Mouse (Mus musculus): ENCODE data around the gene Ren1.

Ren1 gene

DNA sequence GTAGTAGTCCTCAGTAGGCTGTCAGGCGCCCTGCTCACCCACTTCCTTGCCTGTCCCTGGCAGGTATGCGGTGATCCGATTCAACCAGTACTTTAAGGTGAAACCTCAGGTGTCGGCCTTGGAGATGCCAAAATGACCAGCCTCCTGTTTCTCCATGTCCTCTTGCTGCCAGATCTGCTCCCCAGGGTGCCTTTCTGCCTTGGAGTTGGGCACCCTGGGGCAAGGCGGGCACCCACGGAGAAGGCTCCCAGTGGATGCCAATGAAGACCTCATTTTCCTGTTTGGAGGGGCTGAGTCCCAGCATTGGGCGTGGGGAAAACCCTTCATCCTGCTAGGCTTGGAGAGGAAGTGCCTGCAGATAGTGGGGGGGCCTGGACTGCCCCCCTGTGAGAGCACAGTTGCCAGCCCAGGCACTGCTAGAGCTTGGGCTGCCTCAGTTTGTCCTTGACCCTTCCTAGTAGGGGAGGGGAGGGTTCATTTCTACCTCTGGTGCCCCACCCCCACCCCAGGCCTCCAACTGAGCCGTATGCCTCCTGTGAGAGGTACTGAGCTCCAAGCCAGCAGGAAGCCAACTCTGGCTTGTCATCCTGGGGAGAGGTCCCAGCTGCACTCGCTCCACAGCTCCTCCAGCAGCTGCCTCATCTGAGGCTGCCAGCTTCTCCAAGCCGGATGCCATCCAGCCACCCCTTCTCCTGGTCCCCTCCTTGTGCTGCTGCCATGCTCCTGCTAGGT lies 29.1 kb downstream of the Ren1 start:
- no peak for DNase-seq (ENCODE audit: low spot score)

DNA sequence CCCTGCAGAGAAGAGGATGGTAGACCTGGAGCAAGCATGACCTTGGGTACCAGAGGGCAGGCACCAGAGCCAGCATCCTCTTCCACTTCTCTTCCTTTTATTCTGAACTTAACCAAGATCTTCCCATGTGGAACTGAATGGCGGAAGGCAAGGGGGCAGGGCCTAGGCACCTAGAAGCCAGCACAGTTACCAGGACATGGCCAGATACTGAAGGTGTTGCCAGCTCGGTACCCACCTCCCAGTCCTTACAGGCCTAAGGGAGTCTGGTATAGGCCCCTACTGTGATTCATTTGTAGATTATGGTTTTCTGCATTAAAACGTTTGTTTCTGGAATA lies 29.6 kb downstream of the Ren1 start:
- DNase-seq (ENCODE audit: low spot score), result no peak

DNA sequence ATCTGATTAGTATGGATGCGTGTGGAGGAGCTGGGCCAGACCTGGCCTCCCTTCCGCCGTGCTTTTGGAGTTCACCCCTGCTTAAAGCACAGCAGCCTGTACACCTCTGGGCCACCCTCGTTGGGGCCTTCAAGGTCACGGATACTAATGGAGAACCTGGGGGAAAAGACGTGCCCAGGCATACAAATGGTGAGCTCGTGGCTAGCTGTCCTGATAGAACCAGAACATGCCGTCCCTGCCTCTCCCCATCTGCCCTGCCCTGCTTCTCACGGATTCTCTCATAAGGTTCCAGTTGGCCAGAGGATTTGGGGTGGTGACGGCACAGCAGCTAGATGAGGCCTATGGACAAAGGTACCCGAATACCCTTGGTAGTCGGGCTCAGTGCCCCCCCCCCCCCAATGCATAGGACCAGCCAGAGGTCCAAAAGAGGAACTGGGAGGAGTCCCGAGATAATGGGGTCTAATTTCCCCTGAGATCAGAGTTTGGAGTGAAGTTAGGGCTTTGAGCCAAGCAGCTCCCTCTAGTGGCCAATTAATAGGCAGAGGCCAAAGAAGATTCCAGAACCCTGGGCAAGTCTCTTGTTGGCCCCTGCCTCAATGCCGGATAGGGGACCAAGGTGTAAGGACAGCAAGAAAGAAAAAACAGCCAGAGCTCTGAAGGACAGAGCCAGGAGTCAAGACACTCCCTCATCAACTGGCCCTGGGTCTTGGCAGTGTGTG lies 30.2 kb downstream of the Ren1 start:
- DNase-seq (ENCODE audit: low spot score), result peak; percentile 86

DNA sequence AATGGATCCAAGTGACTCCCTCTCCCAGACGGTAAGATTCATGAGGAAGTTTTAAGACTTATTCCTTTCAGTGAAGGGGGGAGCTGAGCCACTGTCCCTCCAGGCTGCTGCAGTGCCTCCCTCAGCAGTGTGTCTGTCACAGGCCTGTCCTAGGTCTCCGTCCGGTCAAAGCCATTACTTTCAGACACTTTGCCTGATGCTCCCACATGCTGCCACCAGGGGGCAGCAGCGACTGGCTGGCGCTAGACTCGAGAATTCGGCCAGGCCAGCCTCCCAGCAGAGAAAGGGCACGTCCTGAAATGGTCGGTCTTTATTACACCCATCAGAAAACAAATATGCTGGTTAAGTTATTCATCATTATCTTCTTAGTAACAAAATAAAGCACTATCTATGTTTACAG lies 31.7 kb downstream of the Ren1 start:
- DNase-seq (ENCODE audit: low spot score), result peak; percentile 93

DNA sequence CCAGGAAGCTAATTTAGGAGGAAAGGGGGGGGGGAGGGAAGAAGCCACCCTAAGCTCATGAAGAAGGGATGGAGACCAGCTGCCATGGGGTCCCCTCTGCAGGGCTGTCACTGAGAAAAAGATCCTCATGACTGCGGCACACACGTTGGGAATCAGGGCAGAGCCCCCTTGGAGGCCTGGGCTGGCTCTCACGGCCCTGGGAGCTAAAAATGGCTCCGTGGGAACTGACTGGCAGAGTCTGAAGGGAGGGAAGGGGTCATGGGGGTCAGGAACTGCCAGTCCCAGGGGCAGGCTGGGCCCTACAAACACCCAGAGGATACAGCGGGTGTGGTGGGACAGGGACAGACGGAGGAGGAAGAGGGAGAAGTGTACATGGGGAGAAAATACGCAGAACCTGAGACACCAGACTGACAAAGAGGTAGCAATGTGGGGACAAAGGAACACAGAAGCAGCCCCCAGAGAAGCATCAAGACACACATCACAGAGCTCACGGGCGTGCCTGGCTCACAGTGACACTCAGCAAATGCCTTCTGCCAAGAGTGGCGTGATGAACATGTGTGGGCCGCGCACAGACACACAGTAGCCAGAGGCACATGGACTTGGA lies 32.3 kb downstream of the Ren1 start:
- peak; percentile 47 for DNase-seq (ENCODE audit: low spot score)

DNA sequence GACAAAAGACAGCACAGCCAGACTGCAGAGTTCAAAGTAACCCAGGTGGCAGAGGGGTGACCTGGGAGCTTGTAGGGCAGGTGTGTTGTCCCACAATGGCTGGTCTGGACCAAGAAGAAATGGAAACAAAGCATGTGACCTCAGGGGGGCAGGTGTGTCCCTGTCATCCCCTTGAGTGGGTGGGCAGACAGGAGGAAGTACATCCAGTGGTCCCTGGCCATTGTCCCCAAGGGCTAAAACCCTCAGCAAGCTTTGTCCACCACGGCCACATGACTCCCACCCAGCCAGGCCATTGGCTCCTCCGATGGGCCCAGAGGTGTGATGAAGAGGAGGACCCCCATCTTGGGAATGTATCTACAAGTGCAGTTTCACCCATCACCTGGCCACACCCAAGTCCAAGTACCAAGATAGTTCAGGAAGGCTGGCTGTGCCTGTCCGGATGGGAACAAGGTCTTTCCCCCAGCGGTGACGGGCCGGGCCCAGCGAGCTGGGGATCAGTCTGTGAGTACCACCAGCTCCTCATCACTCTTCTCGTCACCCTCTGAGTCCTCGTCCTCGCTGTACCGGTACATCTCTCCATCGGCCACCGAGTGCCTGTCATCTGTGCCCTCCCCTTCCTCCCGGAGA lies 33.0 kb downstream of the Ren1 start:
- no peak for DNase-seq (ENCODE audit: low spot score)

DNA sequence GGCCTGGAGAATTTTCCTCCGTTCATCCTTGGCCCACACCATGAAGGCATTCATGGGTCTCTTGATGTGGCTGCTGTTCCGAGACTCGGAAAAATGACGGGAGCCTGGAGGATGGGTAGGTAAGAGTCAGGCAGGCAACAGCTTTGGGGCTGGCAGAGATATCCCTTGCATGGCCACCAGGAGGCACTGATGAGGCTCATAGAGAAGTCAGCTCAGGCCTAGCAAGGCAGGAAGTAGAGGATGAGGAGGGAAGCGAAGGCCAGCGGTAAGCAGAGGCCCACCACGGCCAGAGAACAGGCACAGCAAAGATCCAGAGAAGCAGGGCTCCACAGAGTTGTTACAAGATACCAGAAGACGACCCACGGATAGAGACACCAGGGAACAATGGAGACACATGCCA lies 35.2 kb downstream of the Ren1 start:
- peak; percentile 83 for DNase-seq (ENCODE audit: low spot score)

DNA sequence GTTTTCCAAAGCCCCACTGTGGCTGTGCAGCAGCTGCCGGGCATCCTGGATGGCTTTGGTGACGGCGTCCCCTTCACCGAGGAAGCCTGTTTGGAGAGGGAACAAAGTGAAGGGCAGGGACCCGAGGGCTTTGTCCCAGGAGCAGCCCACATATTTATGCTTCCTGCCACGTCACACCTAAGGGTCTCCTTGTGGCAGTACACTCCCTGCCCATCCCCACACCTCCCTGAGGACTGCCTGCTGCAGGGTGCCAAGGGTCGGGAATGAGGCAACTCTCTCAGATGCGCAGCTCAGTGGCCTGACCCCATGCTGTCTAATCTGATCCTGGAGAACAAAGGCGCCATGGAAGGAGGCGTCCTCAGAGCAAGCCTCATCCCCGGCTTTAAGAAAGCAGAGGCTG lies 35.9 kb downstream of the Ren1 start:
- DNase-seq (ENCODE audit: low spot score), result no peak

DNA sequence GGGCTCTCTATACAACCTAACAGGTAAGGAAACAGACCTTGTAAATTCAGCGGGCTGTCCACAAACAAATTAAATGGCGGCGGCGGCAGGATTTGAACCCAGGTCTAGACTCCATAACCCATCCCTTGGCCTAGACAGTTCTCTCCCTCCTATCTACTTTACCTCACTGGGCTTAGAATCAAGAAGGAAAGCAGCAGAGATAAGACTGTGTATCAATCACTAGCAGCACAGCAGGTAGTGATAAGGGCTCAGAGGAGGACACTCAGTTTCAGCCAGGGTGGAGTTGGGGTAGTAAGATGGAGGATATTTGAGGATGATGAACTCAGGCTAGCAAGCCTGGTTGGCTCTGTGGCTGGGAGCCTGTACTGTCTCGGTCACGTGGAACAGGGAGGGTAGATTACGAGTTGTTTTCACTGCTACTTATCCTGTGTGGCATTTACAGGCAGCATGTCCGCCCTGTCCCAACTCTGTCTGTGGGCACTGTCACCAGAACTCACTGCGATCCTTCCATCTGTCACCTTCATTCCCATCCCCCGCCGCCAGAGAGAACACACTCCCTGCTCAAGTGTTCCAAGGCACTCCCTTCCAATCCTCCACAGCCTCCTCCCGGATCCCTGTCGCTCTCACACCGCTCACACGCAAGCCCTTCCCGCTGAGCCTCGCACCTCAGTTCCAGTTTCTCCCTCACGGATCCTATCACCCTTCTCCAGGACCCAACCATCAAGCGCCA lies 37.4 kb downstream of the Ren1 start:
- DNase-seq (ENCODE audit: low spot score), result no peak

DNA sequence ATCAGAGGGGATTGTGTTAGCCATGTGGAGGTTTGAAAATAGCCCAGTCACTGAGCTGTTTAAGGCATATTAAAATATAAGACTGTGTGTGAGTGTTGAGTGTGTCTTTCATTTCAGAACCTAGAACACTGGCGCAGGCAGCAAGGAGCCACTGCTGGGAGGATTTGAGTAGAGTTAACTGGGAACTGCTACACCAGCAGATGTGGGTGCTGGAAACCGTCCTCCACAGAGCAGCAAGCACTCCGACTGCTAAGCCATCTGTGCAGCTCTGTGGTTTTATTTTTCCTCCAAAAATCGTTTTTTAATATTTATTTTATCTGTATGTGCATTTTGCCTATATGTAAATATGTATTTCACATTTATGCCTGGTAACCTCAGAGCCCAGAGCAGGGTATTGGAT lies 44.4 kb downstream of the Ren1 start:
- no peak for DNase-seq (ENCODE audit: low spot score)

DNA sequence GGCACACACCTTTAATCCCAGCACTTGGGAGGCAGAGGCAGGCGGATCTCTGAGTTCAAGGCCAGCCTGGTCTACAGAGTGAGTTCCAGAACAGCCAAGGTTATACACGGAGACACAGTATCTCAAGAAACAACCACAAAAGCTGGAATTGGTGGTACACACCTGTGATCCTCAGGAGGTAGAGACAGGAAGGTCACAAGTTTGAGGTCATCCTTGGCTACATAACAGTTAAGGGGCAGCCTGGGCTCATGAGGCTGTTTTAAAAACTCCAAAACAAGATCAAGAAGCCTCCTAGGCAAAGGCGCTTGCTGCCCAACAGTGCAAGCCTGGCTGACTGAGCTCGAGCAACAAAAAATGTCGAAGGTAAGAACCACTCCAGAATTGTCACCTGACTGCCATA lies 46.4 kb downstream of the Ren1 start:
- no peak for DNase-seq (ENCODE audit: low spot score)

DNA sequence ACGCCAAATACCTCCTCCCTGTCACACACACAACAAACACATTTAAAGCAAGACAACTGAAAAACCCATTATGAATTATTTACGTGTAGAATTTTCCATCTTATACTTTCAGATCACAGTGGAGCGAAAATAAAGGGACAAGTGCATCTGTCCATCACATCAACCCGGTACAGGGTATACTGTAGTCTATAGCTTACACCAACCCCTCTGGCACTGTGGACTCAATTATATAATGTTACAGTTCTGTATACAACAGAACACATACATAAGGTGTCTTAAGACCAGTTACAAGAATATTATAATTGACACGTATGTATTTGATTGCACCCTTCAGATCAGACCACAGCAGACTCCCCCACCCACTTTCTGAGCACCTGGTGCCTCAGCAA lies 46.8 kb downstream of the Ren1 start:
- no peak for DNase-seq (ENCODE audit: low spot score)

DNA sequence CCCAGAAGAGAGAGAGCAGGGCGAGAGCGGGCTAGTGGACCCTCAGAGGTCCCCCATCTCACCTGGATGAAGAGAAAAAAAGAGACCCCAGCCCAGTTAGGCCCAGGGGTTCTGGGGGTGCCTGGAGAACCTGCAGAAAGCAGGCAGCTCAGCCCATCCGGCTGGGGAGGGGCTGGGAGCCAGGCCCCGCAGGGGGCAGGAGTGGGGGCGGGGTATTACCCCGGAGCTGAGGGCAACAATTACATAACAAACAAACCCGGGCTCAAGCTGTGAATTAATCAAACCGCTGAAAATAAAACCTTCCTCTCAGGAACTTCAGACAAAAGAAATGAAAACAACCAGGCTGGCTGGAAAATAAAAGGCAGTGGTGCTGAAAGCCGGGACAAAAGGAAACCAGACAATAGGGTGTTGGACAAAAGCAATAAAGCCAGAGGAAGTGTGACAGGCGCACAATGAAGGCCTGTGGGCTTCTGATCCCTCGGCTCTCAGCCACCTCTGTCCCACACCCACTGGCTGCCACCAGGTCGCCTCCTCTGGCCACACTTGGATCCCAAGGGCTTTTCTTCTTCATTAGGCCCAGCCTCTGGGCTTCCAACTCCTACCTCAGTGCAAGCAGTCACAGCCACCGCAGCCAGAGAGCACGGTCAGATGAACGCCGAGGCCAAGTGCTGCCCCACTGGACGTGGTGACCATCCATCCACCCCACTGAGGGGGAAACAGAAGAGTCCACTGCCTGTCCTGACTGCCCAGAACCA lies 47.4 kb downstream of the Ren1 start:
- DNase-seq (ENCODE audit: low spot score), result peak; percentile 85

DNA sequence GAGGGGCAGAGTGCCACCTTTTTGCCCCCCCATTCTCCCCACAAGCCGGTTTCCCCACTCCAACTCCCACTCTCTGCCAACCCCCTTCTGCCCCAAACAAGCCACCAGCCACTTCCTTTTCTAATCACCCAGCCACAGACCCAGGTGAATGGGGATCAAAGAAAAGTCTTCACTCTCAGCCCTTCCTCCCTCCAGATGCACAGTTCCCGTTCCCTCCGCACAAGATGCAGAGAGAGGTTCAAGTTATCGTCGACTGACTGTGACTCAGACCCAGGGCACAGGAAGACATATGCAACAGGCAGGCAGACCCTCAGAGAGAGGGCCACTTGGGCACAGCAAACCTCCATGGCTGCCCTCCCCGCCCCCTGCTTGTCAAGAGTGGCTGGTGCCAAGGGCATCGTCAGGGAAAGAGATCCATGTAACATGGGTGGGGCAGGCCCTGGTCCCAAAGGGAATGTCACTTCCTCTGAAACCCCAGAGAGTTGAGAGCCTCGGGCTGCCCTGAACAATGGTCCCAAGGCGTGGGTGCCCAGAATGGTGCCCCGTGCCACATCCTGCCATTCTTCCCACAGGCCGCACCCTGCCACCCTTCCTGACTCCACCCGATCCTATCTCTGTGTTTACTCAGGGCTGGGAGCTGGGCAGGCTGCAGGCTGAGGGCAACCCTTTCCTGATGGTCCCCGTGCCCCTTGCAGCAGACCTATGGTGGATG lies 49.9 kb downstream of the Ren1 start:
- no peak for DNase-seq (ENCODE audit: low spot score)

DNA sequence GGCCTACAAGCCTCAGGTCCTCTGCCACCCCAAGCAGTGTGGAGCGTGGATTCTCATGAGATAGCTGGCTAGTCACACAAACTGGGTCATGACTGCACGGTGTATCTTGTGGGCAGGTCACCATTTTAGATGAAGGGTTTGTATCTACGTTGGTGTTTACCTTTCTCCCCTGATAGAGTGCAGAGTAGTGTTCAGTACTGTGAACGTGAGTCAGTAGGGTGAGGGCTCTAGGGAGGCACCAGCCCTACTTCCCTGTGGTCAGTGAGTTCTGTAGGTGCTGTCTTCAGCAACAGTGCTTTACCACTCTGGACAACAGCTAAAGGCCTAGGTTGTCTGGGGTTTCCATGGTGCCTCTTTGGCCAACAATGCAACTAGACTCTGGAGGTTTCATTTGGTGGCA lies 53.7 kb downstream of the Ren1 start:
- DNase-seq (ENCODE audit: low spot score), result no peak

DNA sequence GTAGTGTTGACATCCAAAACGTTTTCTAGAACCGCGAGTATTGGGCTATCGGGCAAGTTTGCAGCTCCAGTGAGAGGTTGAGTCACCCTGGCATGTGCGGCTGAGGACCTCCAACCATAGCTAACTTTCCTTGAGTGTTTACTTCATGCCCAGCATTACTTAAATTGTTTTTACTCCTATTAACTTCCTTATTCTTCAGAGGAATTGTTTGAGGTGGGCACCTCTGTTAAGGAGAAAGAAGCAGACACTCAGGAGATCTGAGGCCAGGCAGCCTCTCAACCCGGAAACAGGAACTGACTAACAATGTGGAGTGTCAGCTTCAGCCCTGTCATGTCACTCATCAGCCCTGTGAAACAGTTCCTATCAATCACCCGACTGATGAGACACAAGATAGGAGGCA lies 56.3 kb downstream of the Ren1 start:
- no peak for DNase-seq (ENCODE audit: low spot score)

DNA sequence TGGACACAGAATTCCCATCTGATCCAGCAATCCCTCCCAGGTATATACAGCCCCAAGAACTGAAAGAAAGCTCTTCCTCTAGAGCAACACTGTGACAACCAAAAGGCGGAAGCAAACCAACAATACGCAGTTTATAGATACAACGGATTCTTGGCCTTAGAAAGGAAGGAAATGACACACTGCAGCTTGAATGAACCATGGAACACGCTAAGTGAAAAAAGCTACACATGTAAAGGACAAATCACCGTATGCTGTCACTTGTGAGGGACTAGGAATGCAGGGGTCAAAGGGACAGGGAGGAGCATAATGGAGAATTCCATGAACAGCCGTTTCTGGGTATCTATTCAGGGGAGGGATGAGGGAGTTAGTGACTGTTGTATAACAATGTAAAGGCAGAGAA lies 57.1 kb downstream of the Ren1 start:
- DNase-seq (ENCODE audit: low spot score), result no peak

DNA sequence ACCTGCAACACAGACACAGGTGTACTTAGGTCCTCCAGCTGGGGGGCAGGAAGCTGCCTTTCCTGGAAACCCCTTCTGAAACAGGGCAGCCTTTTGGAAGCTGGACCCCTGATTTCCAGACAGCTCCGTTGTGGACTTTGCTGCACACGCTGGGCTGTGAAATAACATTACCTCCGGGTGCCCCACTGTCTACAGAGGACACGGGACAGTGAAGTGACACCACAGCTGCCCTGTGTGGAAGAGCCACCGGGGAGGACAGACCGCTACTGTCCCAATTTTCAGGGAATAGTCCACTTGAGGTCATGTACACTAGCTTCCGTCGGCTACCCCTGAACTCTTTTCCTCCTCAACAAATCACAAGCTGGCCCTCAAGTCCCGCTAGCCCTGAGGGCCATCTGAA lies 58.0 kb downstream of the Ren1 start:
- no peak for DNase-seq (ENCODE audit: low spot score)

DNA sequence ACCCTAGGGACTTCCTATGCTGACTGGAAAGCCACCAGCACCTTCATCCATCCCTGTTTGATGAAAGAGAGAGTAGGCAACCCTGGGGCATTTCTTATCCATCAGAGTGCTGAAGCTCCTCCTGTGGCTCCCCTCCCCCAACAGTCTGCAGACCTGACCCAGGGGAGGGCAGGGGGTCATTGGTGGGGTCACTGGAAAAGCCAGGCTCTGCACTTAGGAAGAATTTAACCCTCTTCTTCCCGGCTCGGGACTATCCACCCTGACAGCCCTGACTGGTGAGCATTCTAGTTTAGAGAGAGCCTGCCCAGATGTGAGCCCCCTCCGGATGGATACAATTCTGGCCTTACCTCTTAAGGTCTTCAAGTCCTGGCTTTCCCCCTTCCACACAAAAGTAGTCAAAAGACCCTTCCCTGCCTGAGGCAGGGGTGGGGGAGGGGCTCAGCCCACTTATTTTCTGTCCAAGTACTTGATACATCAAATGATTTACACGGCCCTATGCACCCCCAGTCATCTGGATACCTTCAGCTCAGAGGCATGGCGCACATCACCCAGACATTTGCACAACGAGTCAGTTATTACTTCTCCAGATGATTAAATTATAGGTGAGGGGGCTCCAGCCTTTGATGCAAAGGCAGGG lies 58.7 kb downstream of the Ren1 start:
- peak; percentile 43 for DNase-seq (ENCODE audit: low spot score)

DNA sequence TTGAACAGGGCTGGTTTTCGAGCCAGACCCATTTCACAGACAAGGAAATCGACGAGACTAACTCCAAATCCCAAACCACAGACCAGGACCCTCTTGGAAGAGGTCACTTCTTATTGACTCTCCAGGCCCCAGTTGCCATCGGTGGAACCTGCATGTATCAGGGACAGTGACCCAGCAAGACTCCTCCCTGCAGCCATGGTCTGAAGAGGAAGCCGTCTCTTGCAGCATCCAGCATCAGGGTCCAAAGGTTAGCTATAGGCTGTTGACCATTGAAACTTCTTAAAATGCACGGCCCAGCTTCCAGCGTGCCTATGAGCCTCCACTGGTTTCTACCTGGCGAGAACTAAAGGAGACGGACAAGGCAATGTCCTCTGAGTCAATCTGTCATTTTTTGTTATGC lies 59.5 kb downstream of the Ren1 start:
- DNase-seq (ENCODE audit: low spot score), result no peak
